Mouse (Mus musculus): ENCODE measurements around the gene Dusp10. TPM values are rescaled to one million over a fixed set of nuclear protein-coding genes. Genes with fewer than 3 reads are reported as not detected.

Dusp10 gene
- 10 to 100 TPM; 27.1 to 34.4 TPM for polyA plus RNA-seq (2017; shearing (Covaris generic))

DNA sequence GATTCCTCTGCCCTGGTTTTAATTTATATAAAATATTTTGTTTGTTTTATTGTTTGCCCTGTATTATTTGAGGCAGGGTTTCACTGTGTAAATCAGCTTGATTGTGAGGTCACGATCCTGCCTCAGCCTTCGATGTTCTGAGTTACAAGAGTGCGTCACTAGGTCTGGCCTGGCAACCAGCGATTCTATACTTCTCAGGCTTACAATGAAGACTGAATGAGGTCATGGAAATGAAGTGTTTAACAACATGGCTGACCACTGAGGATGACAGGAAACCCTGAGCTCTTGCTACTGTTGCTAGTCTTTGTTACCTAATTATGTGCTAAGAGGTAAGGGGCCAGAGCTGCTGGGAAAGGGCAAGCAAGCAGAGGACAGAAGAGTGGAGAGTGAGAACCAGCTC, at the start of gene Dusp10:
Dusp10 (plus strand) TSS at position 197 of the 400 bp plus-strand sequence.

DNA sequence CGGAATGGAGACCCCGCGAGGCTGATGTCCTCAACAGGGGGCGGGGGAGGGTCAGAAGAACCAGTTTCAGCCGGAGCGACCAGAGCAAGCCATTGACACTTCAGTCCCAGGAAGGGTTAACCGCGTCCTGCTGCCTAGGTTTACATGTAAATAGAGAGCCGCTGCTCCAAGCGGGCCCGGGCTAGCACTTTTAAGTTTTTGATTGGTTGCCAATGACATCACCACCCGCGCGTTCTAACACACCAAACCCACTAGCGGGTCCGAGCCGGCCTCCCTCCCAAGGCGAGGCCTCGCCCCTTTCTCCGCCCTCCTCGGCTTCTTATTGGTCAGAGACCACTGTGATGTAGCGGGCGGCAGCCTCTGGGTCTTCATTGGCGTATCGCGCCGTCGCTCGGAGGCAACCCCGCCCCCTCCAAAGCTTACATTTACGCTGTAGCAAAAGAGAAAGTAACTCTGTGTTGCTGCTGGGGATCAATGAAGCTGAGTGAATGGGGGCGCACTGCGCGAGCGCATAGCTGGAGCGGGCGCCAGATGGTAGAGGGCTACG, 21.0 kb downstream of the Dusp10 start, which contains the start of gene 1700056E22Rik:
1700056E22Rik (minus strand) TSS at position 291 of the 547 bp plus-strand sequence.

Other genes with a start within 250 kb of the Dusp10 start
- gene 1700056E22Rik, start 21.0 kb downstream of the Dusp10 start, polyA plus RNA-seq (2017; shearing (Covaris generic)) = 1 to 10 TPM; 2.3 to 5.4 TPM